Mouse (Mus musculus) layer of hippocampus, postnatal 36 days (tissue): ENCODE measurements at regions not wholly inside any gene's neighbourhood (a gene's known extent, or its start where the extent isn't known, plus 50 kb on each side); places are given as distances from the start of the nearest gene placed in this dataset.

Experiments
- DNase-seq, 2 experiments: peaks; one replicate each; pipeline ENCODE4 v3.0.0; 2022

DNA sequence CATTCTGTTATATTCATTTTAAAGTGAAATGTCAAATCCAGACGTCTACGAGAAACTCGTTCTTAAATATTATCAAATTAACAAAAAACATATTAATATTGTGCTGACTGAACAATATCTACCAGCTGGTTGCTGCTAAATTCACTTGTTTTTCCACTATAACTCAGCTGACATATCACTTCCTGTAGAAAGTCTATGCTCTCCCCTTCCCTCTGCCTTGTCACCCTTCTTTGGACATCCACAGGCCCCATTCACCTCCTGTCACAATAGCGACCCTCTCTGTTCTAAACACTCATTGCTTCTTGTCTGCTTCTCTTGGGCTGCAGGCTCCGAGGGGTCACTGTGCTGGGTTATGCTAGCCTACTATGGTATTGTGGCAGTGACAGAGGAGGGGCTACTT, 52.5 kb upstream of the Cplx2 start:
- no peak for DNase-seq

DNA sequence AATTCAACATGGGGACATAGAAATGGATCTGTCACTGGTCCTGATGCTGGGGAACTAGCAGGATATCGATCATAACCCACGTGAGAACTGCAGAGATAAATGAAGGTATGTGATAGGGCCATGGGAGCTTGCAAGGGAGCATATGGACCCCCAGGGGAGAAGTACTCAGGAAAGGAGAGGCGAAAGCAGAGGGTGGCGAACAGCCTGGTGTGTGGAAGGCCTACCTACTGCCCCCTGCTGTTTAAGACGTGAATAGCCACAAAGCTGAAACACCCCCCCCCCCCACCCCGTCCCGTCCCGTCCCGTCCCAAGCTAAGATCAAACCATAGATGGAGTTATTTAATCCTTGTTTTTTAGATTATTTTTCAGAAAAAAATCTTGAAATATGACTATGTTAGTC, 50.9 kb upstream of the Cplx2 start:
- DNase-seq: no peak

DNA sequence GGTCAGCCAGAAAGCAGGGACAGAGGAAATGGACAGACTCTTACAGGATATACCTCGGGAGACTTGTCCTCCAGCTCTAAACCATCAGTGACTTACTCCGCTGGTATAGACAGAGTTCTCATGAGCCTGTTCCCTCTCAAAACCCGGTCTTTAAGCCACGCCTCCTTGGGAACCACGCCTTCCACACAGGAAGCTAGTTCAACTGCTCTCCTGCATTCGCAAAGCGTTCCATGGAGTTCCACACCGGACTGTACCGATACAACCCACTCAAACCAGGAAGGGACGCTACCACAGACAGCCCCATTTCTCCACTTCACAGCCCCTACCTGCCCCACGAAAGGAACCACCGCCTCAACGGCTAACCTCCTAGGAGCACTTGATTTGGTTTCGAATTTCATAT, 50.1 kb upstream of the Cplx2 start:
- no peak for DNase-seq
